In the genomic region with DNA sequence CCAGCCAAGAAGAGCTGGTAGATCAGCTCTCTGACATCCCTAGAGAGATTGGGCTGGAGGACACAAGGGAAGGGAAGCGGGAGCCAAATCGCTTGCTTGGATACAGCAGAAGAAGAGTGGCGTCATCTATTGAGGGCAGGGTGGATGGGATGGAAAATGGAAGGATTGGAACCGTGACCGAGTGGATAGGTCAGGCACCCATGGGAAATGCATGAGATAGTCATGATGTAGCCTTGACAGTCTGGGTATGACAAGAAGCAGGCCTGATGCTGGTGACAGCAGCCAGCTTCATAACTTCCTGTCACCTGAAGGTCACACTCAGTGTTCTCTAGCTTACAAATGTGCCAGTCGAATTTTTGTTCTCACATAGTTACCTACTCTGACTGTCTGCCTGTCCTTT, we compare ENCODE assay signal across 18 mouse cellular contexts.
"Had no signal": no experiment of that assay in that cellular context is flagged by ENCODE, and none has a peak within 500 bp of the region (broad histone marks: within the 10 kb centered on the region; RNA-seq: fewer than 3 reads in every experiment).

No protein-coding gene starts in this region.

- H3K9ac ChIP-seq: lung, embryonic 14.5 days; midbrain, embryonic 12.5 days; neural tube, embryonic 13.5 days; neural tube, embryonic 15.5 days had no signal

- H3K4me2 ChIP-seq: lung, embryonic 14.5 days; midbrain, embryonic 12.5 days; neural tube, embryonic 13.5 days; neural tube, embryonic 15.5 days had no signal

- H3K27me3 ChIP-seq: midbrain, embryonic 12.5 days; neural tube, embryonic 13.5 days; neural tube, embryonic 15.5 days had no signal

- H3K4me1 ChIP-seq: midbrain, embryonic 12.5 days; neural tube, embryonic 13.5 days; neural tube, embryonic 15.5 days had no signal

- ATAC-seq: midbrain, embryonic 16.5 days had no signal

- H3K36me3 ChIP-seq: midbrain, embryonic 10.5 days; midbrain, embryonic 12.5 days; neural tube, embryonic 13.5 days; neural tube, embryonic 15.5 days had no signal

- H3K9me3 ChIP-seq: midbrain, embryonic 10.5 days; midbrain, embryonic 12.5 days; neural tube, embryonic 13.5 days; neural tube, embryonic 15.5 days had no signal

- H3K4me3 ChIP-seq: midbrain, embryonic 10.5 days; midbrain, embryonic 12.5 days; myocyte; neural tube, embryonic 13.5 days; neural tube, embryonic 15.5 days had no signal

- DNase-seq: lung, embryonic 14.5 days; lung, postnatal 10 days; lung, postnatal 4 days; midbrain, embryonic 14.5 days; retina, postnatal 1 day; right cerebral cortex, adult 18-20 months; right cerebral cortex, postnatal 25 days; right cerebral cortex, postnatal 4 days; spleen, adult 18-20 months; thymus, adult 18-20 months; thymus, postnatal 14 days; thymus, postnatal 36 days had no signal

- H3K27ac ChIP-seq: midbrain, embryonic 10.5 days; midbrain, embryonic 12.5 days; neural tube, embryonic 13.5 days; neural tube, embryonic 15.5 days had no signal
